Mouse (Mus musculus): Measurements from ENCODE around the gene A930004D18Rik.

DNA sequence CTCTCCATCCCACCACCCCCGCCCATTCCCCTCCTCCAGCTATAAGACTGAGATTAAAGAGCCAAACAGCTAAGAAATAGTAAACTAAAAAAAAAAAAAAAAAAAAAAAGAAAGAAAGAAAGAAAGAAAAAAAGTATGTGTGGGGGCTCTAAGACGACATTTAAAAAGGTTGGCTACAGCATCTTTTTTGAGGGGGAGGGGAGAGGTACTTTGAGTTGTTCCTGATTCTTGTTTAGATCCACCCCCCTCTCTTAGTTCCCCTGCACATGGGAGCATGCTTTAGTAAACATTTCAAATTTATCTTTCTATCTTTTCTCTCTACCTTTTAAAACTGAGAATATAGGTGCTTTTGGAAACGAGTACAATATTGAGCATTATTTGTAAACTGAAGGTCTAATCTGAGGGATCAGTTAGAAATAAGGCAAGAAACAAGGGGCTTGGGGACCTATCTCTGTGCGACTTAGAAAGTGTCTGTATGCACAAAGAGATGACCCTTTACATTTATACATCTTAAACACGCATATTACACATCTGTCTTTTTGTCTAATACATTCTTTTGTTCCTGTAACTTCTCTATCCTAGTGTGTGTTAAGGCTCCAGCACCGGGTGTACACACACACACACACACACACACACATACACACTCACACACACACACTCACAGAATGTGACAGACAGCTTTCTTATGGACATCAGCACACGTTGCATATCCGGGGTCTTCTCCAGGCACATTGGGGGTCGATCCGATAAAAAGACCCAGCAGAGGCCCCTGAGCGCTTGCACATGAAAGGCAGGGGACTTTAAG is 13.7 kb upstream of the A930004D18Rik start:
- TF ChIP-seq CTCF (IDR thresholded peaks at IDR 0.05; ENCODE audit: low read depth) (no peak), EP300 (optimal IDR thresholded peaks at IDR 0.05) (no peak)

Measured in stomach, postnatal 0 days (tissue).